Mouse (Mus musculus): ENCODE data around the gene Ly6g6c.

Gene Ly6g6c

DNA sequence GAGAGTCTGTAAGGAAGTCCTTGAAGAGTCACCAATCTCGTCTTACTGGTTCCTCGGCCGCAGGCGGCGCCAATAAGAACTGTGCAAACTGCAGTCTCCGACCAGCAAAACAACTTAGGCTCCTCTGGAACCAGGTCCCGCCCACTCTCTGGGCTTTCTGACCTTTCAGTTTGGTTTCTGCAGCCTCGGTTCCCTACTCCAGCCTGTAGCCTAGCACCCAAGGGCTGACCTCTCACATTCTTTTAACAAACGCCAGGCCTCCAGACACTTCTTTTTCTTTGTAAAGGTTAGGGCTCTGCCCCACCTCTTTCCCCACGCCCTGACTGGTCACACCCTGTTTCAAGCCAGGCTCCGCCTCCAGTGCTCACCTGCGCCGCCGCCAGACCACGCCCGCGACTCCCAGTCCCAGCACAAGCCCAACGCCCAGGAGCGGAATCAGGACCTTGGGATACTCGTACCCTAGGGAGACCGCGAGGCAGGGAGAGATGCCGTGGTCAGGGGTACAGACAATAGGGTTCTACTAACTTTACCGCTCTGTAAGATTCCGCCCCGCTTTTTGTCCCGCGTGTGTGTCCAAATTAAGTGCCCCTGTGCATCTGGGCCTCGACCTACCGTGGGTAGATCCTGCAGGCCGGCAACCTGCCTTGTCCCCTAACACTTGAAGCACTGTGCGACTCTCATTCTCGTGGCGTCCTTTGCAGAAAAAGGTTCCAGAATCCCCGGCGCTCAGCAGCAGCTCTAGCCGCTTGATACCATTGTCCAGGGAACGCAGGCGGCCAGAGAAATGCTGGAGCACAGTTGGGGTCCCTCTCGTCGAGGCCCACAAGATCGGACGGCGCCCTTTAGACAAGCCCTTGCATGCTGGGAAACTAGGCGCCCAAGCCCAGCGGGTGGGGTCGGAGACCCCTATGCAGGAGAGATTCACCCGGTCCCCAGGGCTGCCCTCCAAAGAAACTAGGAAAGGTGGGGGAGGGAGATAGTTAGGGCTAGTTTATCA is at the start of gene Ly6g6c:
Ly6g6c (plus strand) TSS at position 438 of the 997 bp plus-strand sequence.
- peaks cover 89% of the 10 kb centered on the region for H3K4me1 ChIP-seq (replicated peaks; ENCODE audit: low read depth, low read length)
- H3K27me3 ChIP-seq (ENCODE audit: insufficient read depth, low read length), result peaks cover 37% of the 10 kb centered on the region
- TF ChIP-seq POU5F1 (IDR thresholded peaks at IDR 0.05; ENCODE audit: borderline replicate concordance, low read length) (no peak), NANOG (IDR thresholded peaks at IDR 0.05; ENCODE audit: borderline replicate concordance, low read length) (no peak), CTCF (conservative IDR thresholded peaks at IDR 0.05; ENCODE audit: low read length) (no peak)
- H3K9me3 ChIP-seq (ENCODE audit: low read length), result no peaks in the 10 kb centered on the region
- H3K4me3 ChIP-seq (replicated peaks; ENCODE audit: low read length), result peak within 1 kb of the TSS; percentile 76
- H3K36me3 ChIP-seq (ENCODE audit: insufficient read depth, low read length), result peaks cover 24% of the 10 kb centered on the region

DNA sequence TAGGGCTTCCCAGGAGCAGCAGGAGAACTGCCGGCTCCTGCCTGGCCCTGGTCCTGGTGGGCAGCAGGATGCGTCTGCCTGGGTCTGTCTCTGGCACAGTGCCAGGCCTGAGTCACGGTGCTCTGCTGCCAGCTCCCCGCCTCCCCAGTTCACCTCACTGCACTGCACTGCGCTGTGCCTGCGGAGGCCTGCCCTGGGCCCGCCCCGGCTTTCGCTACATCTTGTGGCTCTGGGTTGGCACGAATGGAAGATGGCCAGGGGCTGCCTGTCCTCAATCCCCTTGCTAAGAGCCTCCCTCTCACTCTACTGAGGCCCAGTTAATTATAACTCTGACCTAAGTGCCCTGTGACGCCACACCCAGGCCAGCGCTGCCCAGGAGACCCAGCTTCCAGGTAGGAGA is 48.8 kb upstream of the Ly6g6c start, which contains the start of gene Vwa7:
Vwa7 (plus strand) TSS at position 204 of the 400 bp plus-strand sequence.
- TF ChIP-seq CTCF (conservative IDR thresholded peaks at IDR 0.05; ENCODE audit: low read length) (no peak), POU5F1 (IDR thresholded peaks at IDR 0.05; ENCODE audit: borderline replicate concordance, low read length) (no peak), NANOG (IDR thresholded peaks at IDR 0.05; ENCODE audit: borderline replicate concordance, low read length) (no peak)
- Histone ChIP-seq H3K27me3 (ENCODE audit: insufficient read depth, low read length) (0 out of 2 replicates have a peak, but pooled peaks cover 5% of the 10 kb centered on the region), H3K9me3 (ENCODE audit: low read length) (no peaks in the 10 kb centered on the region), H3K36me3 (ENCODE audit: insufficient read depth, low read length) (peaks cover 65% of the 10 kb centered on the region), H3K4me1 (replicated peaks; ENCODE audit: low read depth, low read length) (peaks cover 94% of the 10 kb centered on the region), H3K4me3 (replicated peaks; ENCODE audit: low read length) (peak within 1 kb of the TSS; percentile 61)

DNA sequence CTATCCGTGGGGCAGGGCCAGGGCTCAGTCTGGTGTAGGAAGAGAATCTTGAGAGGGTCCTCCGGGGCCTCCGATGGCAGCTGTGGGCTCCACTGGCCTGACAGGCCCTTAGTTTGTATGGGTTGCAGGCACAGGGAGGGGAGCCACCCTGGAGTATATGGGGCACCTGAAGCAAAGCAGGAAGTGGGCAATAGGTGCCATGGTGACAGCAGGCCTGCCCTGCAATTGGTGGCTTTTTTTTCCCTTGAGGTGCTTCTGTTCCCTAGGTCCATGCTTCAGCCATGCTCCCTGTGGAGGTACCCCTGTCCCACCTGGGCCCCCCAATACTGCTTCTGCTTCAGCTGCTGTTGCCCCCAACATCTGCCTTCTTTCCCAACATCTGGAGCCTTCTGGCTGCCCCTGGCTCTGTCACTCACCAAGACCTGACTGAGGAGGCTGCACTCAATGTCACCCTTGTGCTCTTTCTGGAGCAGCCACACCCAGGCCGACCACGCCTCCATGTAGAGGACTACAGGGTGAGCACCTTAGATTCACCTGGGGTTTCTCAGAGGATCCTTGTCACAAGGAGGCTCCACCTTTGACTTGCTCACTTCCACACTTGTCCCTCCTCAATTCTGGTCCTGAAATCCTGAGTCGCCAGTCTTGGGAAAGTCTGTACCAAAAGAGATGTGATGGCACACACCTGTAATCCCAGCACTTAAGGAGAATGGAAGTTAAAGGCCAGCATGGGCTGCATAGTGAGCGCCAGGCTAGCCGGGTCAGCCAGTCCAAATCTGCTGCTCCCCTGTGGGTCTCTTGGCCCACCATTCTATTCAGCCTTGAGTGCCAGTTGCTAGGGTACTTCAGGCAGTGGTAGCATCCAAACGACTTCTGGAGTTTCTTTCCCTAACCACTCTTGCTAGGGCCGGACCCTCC is 48.1 kb upstream of the Ly6g6c start:
- TF ChIP-seq NANOG (IDR thresholded peaks at IDR 0.05; ENCODE audit: borderline replicate concordance, low read length), result no peak
- TF ChIP-seq POU5F1 (IDR thresholded peaks at IDR 0.05; ENCODE audit: borderline replicate concordance, low read length), result no peak
- no peak for TF ChIP-seq CTCF (conservative IDR thresholded peaks at IDR 0.05; ENCODE audit: low read length)
- H3K27me3 ChIP-seq (ENCODE audit: insufficient read depth, low read length), result 0 out of 2 replicates have a peak, but pooled peaks cover 5% of the 10 kb centered on the region
- H3K4me3 ChIP-seq (replicated peaks; ENCODE audit: low read length), result peak overlapping the region; percentile 23; the same call in 1 of the 2 replicates
- peaks cover 94% of the 10 kb centered on the region for H3K4me1 ChIP-seq (replicated peaks; ENCODE audit: low read depth, low read length)
- H3K9me3 ChIP-seq (ENCODE audit: low read length), result no peaks in the 10 kb centered on the region
- H3K36me3 ChIP-seq (ENCODE audit: insufficient read depth, low read length), result peaks cover 59% of the 10 kb centered on the region

DNA sequence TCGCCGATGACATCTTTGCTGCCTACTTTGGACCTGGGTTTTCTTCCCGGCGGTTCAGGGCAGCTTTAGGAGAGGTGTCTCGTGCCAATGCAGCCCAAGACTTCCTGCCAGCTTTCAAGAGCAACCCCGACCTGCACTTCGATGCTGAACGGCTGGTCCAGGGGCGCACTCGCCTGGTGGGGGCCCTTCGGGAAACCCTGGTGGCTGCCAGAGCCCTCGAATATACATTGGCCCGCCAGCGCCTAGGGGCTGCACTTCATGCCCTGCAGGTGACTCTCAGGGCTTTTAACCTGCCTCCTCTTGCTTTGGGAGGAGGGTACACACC is 47.5 kb upstream of the Ly6g6c start:
- Histone ChIP-seq H3K36me3 (ENCODE audit: insufficient read depth, low read length) (peaks cover 52% of the 10 kb centered on the region), H3K4me3 (replicated peaks; ENCODE audit: low read length) (no peak overlapping the region), H3K4me1 (replicated peaks; ENCODE audit: low read depth, low read length) (peaks cover 94% of the 10 kb centered on the region), H3K27me3 (ENCODE audit: insufficient read depth, low read length) (0 out of 2 replicates have a peak, but pooled peaks cover 5% of the 10 kb centered on the region), H3K9me3 (ENCODE audit: low read length) (no peaks in the 10 kb centered on the region)
- no peak for TF ChIP-seq POU5F1 (IDR thresholded peaks at IDR 0.05; ENCODE audit: borderline replicate concordance, low read length)
- TF ChIP-seq CTCF (conservative IDR thresholded peaks at IDR 0.05; ENCODE audit: low read length), result no peak
- TF ChIP-seq NANOG (IDR thresholded peaks at IDR 0.05; ENCODE audit: borderline replicate concordance, low read length), result no peak

DNA sequence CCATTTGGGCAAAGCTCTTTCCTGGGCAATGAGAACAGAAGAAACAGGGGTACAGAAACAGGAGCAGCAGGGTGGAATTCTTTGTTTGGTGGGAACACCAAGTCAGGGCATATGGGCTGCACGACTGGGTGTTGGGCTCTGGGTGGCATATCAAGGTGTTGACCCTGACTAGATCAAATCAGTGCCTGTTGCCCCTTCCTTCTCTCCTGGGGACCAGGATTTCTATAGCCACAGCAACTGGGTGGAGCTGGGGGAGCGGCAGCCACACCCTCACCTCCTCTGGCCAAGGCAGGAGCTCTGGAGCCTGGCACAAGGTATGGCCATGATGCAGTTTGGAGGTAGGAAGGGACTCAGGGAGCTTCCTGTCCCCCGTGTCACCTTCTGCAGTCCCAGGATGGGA is 47.0 kb upstream of the Ly6g6c start:
- H3K27me3 ChIP-seq (ENCODE audit: insufficient read depth, low read length), result 0 out of 2 replicates have a peak, but pooled peaks cover 6% of the 10 kb centered on the region
- peaks cover 47% of the 10 kb centered on the region for H3K36me3 ChIP-seq (ENCODE audit: insufficient read depth, low read length)
- TF ChIP-seq NANOG (IDR thresholded peaks at IDR 0.05; ENCODE audit: borderline replicate concordance, low read length) (no peak), POU5F1 (IDR thresholded peaks at IDR 0.05; ENCODE audit: borderline replicate concordance, low read length) (no peak), CTCF (conservative IDR thresholded peaks at IDR 0.05; ENCODE audit: low read length) (no peak)
- H3K4me1 ChIP-seq (replicated peaks; ENCODE audit: low read depth, low read length), result peaks cover 91% of the 10 kb centered on the region
- no peak overlapping the region for H3K4me3 ChIP-seq (replicated peaks; ENCODE audit: low read length)
- no peaks in the 10 kb centered on the region for H3K9me3 ChIP-seq (ENCODE audit: low read length)

DNA sequence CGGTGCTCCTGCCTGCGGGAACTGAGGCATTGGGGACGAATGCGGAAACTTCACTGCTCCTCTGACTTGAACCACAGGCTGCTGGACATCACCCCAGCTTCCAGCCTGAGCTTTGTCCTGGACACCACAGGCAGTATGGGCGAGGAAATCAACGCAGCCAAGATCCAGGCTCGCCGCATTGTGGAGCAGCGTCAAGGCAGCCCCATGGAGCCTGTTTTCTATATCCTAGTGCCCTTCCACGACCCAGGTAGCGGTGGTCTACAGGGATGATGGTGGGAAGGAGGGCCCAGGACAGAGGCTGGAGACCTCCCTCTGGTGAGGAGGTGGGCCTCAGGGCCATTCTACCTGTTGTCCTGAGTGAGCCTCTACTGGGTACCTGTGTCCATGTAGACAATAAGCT is 45.3 kb upstream of the Ly6g6c start:
- peaks cover 19% of the 10 kb centered on the region for H3K27me3 ChIP-seq (ENCODE audit: insufficient read depth, low read length)
- H3K4me1 ChIP-seq (replicated peaks; ENCODE audit: low read depth, low read length), result peaks cover 80% of the 10 kb centered on the region
- H3K9me3 ChIP-seq (ENCODE audit: low read length), result no peaks in the 10 kb centered on the region
- H3K36me3 ChIP-seq (ENCODE audit: insufficient read depth, low read length), result peaks cover 30% of the 10 kb centered on the region
- TF ChIP-seq NANOG (IDR thresholded peaks at IDR 0.05; ENCODE audit: borderline replicate concordance, low read length) (no peak), POU5F1 (IDR thresholded peaks at IDR 0.05; ENCODE audit: borderline replicate concordance, low read length) (no peak), CTCF (conservative IDR thresholded peaks at IDR 0.05; ENCODE audit: low read length) (no peak)
- H3K4me3 ChIP-seq (replicated peaks; ENCODE audit: low read length), result peak overlapping the region; percentile 13; the same call in 1 of the 2 replicates

DNA sequence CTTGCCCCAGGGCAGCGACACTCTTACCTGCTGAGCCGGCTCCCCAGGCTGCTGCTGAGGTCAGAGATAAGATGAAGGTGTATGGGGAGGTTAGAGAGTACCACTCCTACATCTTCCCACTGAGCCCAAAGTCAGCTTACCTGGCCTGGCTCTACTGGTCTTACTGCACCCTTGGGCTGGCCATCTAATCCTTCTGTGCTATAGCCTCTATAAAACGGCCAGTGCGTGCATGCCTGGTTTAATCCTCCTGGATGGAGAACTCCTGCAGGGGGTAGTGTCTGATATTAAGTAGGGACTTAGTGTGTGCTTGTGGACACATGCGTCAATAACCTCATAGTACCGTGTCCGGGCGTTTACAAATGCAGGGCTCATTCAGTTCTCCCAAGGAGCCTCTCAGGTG is 44.6 kb upstream of the Ly6g6c start:
- Histone ChIP-seq H3K36me3 (ENCODE audit: insufficient read depth, low read length) (peaks cover 24% of the 10 kb centered on the region), H3K4me1 (replicated peaks; ENCODE audit: low read depth, low read length) (peaks cover 77% of the 10 kb centered on the region), H3K4me3 (replicated peaks; ENCODE audit: low read length) (no peak overlapping the region), H3K9me3 (ENCODE audit: low read length) (no peaks in the 10 kb centered on the region), H3K27me3 (ENCODE audit: insufficient read depth, low read length) (peaks cover 19% of the 10 kb centered on the region)
- no peak for TF ChIP-seq NANOG (IDR thresholded peaks at IDR 0.05; ENCODE audit: borderline replicate concordance, low read length)
- TF ChIP-seq CTCF (conservative IDR thresholded peaks at IDR 0.05; ENCODE audit: low read length), result no peak
- no peak for TF ChIP-seq POU5F1 (IDR thresholded peaks at IDR 0.05; ENCODE audit: borderline replicate concordance, low read length)

All from E14TG2a.4 (cell line).